Mouse (Mus musculus) cerebellum, postnatal 10 days (tissue): ENCODE results near the gene Hdc.

Experiments
- DNase-seq, 2 experiments: peaks; one replicate each; pipeline ENCODE4 v3.0.0; 2021; ENCODE audit warnings: mixed read lengths in 2 of 2

Gene Hdc

DNA sequence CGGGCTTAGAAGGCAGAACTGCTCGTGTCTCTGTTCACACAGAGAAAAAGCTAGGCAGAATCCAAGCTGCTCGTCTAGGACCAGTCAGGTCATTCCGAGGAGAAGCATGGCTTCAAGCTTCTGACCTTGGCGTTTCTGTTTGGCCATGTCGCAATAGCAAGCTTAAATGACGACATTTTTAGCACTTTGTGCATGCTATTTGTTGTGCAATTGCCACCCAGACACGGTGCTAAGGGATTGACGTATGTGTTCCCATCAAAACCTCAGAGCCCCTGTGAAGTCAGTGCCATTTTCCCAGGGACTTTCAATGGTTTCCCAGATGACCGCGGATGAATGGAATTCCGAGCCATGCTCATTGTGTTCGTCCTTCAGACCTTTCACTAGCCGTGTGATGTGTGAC is 18.6 kb downstream of the Hdc start:
- no peak for DNase-seq

DNA sequence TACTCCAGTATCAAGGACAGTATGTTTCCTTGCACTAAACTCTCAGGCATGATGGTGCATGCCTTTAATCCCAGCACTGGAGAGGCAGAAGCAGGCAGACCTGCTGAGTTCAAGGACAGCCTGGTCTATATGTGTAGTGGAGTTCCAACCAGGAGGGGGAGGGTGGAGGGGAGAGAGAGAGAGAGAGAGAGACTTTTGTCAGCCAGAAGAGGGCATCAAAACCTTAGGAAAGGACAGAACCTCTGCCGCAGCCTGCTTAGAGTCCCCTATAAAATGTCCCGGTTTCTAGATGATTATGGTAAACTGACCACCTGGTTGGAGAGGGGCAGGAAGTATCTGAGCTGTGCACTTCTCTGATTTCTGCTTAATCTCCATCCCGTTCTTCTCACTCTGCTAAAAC is 20.1 kb downstream of the Hdc start:
- peak; percentile 44 to 50 for DNase-seq

DNA sequence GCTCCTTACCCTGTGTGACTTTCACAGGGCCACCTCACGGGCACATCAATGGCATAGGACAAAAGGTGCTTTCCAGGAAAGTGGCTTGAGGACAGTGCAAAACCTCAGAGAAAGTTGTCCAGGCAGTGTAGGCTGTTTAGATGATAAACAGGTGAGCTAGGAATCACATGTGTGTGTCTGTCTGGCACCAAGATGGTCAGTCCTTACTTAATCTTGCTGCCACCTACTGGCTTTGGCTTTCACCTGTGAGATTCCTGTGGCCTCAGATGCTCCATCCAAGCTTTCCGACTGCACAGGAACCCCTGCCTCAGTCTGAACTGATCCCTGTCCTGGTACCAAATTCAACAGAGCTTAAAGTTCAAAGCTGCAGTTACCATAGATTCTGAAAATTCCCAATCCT is 20.7 kb downstream of the Hdc start:
- DNase-seq: no peak

DNA sequence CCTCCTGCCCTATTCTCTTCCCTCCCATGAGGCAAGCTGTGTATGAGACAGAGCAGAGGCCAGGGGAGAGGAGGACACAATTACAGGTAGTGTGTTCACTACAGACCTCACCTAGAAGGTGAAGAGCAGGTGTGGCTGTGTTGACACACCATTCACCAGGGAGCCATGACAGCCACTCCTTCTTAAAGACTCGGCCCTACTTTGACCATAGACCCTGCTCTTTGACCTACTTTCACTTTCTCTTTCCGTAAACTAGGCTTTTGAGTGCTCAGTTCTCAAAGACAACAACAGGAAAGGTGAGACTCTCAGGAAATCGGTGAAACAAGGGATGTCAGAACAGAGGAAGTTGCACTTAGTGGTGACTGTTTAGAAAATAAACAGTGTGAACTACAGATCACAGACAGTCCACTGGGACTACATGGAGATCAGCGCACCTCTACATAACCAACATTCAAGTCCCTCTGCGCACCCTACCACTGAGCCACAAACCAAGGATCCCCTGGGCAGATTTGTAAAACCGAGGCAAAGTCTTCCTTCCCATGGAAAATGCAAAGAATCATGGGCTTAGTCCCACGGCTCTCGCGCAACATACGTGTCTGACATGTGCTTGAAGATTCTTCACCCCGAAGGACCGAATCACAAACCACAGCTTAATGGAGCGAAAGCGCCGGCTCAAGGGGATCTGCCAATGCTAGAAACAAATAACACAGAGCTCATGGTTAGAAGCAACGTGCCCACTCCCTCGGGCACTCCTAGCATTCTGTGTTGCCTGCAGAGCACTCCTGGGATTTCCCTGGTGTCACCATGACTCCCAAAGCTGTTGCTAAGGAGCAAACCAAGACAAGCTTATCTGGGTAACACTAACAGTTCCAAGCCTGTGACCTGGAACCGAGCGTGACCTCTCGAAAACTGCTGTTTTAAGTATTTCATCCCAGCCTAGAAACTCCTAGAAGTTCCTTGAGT is 21.5 kb downstream of the Hdc start:
- DNase-seq: no peak

DNA sequence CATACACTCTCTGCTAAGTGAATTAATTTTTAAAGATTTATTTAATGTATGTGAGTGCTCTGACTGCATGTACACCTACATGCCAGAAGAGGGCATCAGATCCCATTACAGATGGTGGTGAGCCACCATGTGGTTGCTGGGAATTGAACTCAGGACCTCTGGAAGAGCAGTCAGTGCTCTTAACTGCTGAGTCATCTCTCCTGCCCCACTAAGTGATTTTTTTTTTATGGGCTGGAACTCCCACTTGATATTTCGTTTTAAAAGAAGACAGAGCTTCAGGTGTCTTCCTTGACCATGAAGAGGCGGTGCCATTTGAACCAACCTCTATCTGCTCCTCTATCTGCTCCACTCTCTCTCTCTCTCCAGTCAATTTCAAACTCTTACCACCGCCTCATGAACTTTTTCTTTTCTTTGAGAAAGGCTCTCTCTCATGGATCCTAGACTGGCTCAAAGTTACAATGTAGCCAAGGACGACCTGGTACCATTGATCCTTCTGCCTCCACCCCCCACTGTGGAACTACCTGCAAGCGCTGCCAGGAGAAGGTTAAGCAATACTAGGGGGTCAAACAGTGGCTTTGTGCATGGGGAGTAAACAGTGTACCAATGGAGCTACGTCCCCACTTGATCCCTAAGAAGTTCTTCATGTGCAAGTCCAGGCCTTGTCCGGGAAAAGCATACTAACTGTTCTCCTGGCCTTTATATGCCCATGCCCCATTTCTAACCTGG is 22.6 kb downstream of the Hdc start:
- DNase-seq: no peak

DNA sequence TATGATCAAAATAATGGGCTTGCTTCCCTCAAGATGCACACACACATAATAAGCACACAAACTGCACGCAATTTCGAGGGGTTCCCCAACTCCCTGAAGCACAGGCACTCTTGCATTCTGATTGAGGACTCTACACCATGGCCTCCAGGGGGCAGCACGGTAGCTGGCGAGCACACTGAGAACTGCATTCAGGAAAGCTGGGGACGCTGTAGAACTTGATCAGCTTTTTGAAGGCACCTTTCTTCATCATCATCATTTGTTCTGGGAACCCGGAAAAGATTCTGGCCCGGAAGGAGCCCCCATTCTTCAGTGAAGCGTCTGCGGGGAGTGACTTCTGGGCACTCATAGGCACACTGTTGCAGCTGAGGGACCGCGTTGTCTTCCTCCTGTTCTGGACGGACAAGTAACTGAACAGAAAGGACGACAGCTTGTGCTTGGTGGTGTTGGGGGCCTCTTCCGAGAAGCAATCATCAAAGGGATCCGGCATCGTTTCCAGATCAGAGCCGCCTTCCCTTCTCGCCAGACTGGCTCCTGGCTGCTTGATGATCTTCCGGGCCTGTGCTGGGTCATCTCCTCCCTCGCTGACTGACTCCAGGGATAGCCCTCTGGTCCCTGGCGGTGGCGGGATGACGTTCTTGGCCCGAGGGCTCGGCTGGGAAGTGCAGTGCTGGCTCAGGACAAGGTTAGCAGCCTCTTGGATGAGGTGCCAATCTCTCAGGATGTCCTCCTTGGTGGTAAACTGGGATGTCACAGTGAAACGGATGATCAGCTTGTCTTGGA is 25.1 kb downstream of the Hdc start:
- DNase-seq: peak; percentile 85 to 86

DNA sequence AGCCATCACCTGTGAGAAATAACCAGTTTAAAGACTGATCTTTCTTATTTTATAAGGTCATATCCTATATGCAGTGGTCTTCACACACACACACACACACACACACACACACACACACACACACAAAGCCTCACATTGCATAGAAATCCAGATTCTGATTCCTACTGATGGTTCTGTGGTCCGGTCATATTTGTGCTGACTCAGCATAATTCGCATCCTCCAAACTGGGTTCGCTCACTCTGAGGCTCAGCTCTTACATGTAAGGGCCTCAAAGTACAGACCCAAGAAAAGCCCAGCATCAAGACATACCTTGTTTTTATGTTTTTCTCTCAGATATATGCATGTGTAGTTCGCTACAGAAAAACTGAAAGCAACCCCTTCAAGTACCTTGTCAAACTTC is 27.8 kb downstream of the Hdc start:
- DNase-seq: no peak

DNA sequence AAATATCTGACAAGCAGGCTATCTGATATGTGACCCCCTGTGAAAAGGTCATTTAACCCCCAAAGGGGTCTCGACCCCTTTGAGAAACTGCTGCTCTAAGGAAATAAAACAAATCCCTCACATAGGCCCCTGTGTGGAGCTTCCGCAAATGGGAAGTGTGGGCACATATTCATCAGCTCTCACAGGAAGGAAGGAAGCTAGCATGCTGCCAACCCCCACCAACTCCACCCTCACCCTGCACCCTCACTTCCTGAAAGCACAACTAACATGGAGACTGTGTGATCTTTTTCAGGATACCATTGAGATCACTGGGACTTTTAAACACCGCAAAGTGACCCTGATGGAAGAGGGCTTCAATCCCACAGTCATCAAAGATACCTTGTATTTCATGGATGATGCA is 31.6 kb downstream of the Hdc start:
- DNase-seq: no peak

DNA sequence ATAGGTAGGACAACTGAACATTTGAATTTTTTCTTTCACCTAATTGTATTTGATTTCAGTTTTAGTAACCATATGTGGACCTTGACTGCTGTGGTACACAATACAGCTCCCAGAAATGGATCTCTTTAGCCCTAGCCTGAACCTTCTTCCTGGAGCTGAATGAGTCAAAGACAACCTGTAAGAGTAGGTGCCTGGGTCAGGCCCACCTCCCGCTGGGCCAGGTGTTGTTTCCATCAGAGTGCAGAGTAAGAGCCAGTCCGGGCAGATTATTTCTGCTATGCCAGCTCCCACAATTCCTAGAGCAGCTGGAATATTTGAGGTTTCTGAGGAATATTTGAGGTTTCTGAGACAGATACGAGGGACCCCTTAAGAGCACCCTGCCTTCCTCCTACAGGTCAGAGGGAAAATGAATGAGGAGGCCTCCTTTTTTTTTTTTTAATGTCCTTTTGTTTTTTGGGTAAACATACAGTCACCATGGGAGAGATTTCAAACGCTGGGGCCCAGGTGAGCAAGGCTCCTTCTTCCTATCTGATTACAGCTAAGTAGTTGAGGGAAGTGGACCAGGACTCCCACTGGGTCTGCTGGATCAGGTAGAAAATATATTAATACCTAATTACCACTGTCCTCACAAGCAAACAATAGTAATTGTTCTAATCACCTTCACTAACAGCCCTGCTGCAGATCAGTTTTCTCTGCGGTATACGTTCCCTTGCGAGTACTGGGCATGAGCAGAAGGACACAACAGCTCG is 34.3 kb downstream of the Hdc start:
- no peak for DNase-seq

DNA sequence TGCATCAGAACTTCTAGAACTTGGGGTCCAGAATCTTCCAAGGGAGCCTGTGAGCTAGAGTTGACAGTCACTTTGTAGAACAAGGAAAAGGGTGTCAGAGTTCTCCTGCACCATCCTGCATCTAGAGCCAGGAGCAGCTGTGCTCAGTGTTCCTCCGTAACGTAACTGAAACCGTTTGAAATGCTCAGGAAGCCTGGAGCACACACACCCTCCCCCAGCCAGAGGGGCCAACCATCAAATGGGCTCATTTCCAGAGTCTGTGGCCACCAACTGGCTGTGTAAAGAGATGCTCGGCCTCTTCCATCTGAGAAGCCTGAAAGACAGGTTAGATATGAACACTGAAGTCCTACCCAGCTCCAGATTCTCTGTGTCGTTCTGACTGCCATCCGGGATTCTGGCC is 35.1 kb downstream of the Hdc start:
- peak; percentile 15 to 26 for DNase-seq

DNA sequence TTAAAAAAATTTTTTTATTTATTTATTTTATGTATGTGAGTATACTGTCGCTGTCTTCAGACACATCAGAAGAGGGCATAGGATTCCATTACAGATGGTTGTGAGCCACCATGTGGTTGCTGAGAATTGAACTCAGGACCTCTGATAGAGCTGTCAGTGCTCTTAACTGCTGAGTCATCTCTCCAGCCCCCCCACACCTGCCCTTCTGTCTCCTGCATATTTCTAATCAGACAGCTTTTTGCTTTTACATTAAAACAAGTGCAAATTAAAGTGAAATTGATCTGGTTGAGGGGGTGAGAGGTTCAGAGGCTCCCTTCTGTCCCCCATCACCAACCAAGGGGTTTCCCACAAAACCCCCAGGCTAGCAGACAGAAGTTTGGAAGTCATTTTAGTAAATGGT is 39.8 kb downstream of the Hdc start:
- no peak for DNase-seq

DNA sequence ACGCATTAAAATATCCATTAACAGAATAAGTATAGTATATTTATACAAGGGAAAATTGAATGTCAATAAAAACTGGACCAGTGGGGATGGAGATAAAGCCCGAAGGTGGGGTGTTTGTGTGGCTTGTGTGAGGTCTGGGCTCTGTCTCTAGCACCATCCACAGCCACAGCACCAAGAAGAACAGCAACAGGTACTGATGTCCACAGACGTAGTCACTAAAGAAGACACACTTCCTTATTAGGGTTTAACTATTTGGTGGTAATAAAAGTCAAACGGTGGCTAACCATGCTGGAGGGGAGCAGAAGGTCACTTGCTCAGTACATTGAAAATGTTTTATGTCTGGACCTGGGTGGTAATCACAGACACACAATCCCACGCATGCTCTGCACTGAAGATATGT is 41.7 kb downstream of the Hdc start:
- DNase-seq: no peak

DNA sequence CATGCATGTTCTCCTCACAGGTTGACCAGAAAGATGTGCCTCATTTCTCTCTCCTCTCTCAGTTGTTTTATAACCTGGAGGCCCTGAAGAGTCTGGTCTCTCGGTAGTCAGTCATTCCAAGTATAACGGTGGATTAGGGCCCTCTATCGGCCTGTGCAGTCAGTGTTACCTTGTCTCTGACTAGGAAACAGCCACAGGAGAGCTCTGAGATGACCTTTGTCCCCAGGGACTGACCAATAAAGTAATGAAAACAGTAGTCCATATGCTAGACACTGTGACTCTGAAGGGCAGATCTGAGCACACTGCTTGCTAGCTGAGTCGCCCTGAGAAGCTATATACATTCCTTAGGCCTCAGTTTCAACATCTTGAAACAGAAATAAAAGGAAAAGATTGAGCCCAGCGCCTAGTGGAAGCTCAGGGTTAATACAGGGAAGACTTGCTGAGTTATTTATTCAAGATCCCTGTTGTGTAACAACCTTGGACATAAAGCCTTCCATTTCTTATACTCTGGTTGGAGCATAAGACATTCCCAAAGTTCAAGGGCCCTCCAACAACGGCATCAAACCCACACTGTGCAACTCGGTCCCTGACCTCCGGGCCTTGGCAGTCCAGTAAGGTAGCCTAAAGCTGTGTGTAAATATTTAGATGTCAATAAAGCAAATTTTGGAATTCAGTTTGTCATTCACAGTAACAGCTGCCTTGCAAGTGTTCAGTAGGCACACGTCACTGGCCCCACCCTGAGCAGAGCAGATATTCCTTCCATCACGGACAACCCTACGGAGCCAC is 43.5 kb downstream of the Hdc start:
- no peak for DNase-seq

DNA sequence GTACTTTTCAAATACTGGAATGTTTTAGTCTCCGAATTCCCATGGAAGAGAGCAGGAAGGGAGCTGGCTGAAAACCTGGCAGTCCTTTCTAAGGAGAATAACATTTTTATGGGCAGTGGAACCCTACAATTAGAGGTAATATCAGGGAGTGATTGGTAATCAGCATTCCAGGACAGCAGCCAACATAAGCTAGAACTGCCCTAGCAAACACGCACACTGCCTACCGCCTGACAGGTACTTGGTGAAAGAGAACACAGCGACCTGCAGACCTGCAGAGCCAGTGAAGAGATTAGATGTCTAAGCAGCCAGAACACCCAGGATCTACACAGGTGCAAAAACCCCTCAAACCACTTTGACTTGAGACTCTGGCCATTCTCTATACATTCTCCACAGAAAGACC is 46.4 kb downstream of the Hdc start:
- no peak for DNase-seq

DNA sequence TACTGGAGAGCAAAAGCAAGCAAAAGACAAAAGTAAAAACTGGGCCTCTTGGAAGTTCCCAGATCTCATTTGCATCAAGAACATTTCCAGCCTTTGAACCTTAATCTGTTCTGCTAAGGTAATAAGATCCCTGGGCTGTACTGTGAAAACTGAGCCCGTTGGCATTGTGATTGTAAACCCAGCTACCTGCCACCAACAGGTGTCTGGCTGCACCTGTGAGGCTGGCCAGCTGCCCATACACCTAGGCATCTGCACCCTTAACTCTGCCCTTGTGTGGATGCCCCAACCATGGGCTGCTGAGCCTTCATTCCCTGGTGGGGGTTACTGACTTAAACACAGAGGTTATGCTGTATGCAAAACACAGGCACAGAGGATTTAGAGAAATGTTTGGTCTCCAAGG is 46.9 kb downstream of the Hdc start:
- no peak for DNase-seq

DNA sequence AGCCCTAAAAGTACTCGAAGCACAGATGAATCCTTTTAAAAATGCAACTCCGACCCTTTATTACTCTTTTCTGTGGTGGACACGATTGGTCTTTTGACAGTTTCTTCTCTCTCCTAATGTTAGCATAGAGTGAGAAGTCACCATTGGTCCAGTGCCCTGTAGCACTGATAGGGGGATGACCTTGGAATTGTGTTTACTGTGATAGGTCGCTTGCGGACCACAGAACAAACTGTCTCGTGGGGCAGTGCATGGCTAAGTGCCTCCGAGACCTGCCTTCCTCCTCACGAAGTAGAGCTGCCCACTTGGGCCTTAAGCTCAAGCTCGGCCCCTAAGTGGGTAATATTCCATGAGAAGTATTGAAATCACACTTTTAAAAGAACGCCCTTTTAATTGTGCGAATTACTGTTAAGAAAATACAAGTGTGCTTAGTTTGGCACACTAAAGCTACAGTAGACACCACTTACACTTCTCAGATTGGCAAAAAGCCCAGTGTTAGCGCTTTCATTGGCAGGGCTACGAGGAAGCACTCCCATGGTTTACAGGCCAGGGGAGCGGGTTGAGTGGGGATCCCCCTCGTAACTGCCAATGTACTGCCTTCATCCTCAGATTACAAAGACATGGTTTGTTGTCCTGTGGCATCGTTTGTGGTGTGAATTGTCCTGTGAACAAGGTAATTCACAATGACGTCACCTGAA is 55.5 kb downstream of the Hdc start:
- DNase-seq: peak; percentile 35 to 46

DNA sequence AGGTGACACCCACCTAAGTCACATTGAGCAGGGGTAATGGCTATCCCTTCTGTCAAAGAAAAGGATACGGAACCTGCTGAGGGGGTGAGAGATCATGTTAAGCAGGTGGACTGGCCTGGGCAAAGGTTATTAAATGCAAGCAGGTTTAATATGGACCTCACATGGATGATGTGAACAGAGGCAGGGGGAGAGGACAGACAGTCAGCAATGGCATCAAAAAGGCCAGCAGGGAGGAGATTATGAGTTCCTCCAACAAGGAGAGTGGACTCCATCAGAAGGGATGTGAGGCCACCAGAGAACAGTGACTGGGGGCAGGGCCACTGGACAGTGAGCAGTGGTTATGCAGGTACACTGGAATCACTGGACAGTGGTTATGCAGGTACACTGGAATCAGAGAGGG is 59.0 kb downstream of the Hdc start:
- no peak for DNase-seq

DNA sequence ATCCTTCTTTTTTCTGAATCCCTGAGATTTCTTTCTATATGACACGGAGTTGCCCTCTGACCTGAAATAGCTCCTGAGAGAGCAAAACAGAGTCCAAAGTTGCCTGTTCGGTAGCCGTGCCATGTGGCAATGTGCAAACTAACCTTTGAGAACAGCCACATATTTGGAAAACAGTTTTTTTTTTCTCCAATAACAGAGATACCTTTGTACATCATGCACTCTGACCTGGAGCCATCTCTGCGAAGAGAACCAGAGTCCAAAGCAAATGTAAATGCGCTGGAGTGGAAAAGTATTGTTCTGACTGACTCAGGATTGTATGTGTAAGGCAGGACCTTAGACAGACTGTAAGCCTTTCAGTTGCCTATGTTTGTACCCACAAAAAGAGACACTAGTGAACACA is 63.6 kb downstream of the Hdc start:
- no peak for DNase-seq

DNA sequence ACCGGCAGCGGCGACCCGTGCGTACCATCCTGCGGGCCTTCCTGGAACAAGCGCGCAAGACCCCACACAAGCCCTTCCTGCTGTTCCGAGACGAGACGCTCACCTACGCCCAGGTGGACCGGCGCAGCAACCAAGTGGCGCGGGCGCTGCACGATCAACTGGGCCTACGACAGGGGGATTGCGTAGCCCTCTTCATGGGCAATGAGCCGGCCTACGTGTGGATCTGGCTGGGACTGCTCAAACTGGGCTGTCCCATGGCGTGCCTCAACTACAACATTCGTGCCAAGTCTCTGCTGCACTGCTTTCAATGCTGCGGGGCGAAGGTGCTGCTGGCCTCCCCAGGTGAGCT is 65.8 kb downstream of the Hdc start:
- peak in 1 of 2 experiments; percentile 21 for DNase-seq

DNA sequence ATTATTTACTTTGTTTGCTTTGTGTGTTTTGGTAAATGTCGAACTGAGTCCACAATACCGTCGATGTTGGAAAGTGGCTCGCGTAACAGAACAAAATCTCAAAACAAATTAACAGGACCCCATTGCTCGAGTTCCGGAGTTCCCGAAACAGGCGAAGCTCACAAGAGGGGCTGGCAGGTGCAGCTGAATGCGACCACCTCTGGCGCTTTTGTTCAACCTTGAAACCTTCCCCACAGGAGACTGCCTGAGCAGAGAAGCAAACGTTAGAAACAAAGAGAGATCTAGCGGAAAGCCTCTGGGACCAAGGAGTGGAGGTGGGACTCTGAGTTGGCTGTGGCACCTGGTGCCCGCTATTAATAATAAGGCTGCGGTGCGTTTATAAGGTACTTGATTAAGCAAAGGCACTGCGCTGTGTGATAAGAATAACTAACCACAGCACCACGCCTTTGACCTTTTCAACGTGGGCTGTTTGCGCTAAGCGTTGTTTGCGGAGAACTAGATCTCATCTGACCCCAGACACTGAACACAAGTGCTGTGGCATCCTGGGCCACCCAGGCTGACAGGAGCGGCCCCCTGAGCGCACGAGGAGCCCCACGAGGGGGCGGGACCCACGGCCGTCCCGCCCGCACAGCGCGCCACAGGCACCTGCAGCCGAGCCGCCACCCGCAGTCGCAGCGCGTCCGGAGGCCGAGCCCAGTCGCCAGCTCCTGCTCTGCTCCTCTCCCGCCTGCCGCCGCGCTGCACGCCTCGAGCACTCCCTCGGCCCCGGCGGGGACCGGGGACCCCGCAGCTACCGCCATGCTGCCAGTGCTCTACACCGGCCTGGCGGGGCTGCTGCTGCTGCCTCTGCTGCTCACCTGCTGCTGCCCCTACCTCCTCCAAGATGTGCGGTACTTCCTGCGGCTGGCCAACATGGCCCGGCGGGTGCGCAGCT is 66.5 kb downstream of the Hdc start, which contains the start of gene Slc27a2:
Gene Slc27a2 (plus strand): TSS at position 51 of the 934 bp plus-strand sequence.
- peak; percentile 38 to 46 for DNase-seq
